Mouse (Mus musculus): Measurements from ENCODE around the gene Ppp2r1b.

DNA sequence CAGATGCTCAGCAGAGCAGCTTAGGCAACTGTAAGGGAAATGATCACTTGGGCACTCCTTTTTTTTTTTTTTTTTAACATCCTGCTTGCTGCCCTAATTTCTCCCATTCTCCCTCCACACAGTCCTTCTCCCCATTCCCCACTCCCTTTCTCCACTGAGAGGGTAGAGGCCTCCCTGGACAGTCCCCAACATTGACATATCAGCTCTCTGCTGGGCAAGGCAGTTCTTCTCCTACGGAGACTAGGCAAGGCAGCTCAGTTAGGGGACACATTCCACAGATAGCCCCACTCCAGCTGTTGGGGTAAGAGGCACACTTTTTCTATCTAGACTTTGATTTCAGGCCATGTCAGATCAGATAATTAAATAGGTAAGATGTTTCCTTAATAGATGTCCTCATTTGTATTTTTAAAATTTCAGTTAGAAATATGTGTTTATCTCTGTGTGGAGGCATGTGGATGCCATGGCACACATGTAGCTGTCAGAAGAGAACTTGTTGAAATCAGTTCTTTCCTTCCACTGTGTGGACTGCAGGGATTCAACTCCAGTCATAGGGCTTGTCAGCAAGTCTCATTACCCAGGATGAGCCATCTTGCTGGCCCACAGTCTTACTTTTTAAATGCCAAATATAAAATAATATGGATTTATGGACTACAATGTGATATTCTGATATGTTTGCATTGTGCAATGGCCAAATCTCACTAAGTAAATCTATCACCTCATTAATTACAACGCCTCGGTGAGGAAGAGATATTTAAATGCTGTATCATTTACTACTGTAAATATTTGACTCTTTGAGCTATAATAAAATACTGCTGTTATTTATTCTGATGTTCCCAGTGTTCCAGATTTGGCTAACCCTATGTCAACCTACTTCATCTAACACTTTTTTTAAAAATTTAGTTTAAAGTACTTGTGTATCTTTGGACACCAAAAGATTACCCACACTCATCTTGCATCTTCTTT lies 76.1 kb downstream of the Ppp2r1b start:
- no peak for TF ChIP-seq CTCF (IDR thresholded peaks at IDR 0.05; ENCODE audit: low read depth, low read length)
- TF ChIP-seq POLR2A (IDR thresholded peaks at IDR 0.05; ENCODE audit: extremely low read depth, insufficient read depth, low read length): no peak

All from liver, adult 2 months (tissue).